Mouse (Mus musculus): Measurements from ENCODE around the gene Fam171a2. TPM values are rescaled to one million over a fixed set of nuclear protein-coding genes. Genes with fewer than 3 reads are reported as not detected.
"Not testable (repeated sequence)": the region's sequence is repeated elsewhere in the genome, so short reads cannot be mapped to it uniquely, and the experiment has no call there.

Fam171a2 gene
- polyA plus RNA-seq, 1 experiment from 2014 or later: 3.7 TPM

GRCm38 (mm10) chr11:102393719-102394420 lies 53.6 kb downstream of the Fam171a2 start:
- no peak for DNase-seq (ENCODE audit: low spot score)
- H3K9me3 ChIP-seq: no peaks in the 10 kb centered on the region
- 10% methylated on average over 17 of the region's 17 CpGs for WGBS
- H3K27ac ChIP-seq (replicated peaks): peak overlapping the region; percentile 76
- peaks cover 52% of the 10 kb centered on the region for H3K27me3 ChIP-seq (replicated peaks; ENCODE audit: low read depth, poor library complexity, severe bottlenecking)
- no peaks in the 10 kb centered on the region for H3K36me3 ChIP-seq (replicated peaks)
- peaks cover 48% of the 10 kb centered on the region for H3K4me1 ChIP-seq
- peak overlapping the region; percentile 66 for H3K4me3 ChIP-seq

GRCm38 (mm10) chr11:102393238-102393634 lies 54.2 kb downstream of the Fam171a2 start, which contains the start of gene Rundc3a:
Gene Rundc3a, plus strand, starts transcription at chr11:102393403.
- H3K9me3 ChIP-seq: no peaks in the 10 kb centered on the region
- peak within 1 kb of the TSS; percentile 66 for H3K4me3 ChIP-seq
- peak; percentile 96 for DNase-seq (ENCODE audit: low spot score)
- peaks cover 48% of the 10 kb centered on the region for H3K4me1 ChIP-seq
- peaks cover 46% of the 10 kb centered on the region for H3K27me3 ChIP-seq (replicated peaks; ENCODE audit: low read depth, poor library complexity, severe bottlenecking)
- under 1% methylated on average over 34 of the region's 34 CpGs for WGBS
- no peaks in the 10 kb centered on the region for H3K36me3 ChIP-seq (replicated peaks)
- peak within 1 kb of the TSS; percentile 76 for H3K27ac ChIP-seq (replicated peaks)

- H3K4me3 ChIP-seq: peak overlapping the region; percentile 66
- H3K36me3 ChIP-seq (replicated peaks): no peaks in the 10 kb centered on the region
- no peaks in the 10 kb centered on the region for H3K9me3 ChIP-seq
- no peak for DNase-seq (ENCODE audit: low spot score)
- H3K27me3 ChIP-seq (replicated peaks; ENCODE audit: low read depth, poor library complexity, severe bottlenecking): peaks cover 40% of the 10 kb centered on the region
- peak overlapping the region; percentile 76 for H3K27ac ChIP-seq (replicated peaks)
- peaks cover 45% of the 10 kb centered on the region for H3K4me1 ChIP-seq
- WGBS: 17% methylated on average over 15 of the region's 15 CpGs
These were observed 54.8 kb downstream of the Fam171a2 start for GRCm38 (mm10) chr11:102392441-102393237.

GRCm38 (mm10) chr11:102389436-102389835 lies 58.0 kb downstream of the Fam171a2 start:
- peaks cover 21% of the 10 kb centered on the region for H3K4me1 ChIP-seq
- not testable (repeated sequence) for H3K27me3 ChIP-seq (replicated peaks; ENCODE audit: low read depth, poor library complexity, severe bottlenecking); H3K4me3 ChIP-seq; DNase-seq (ENCODE audit: low spot score); H3K36me3 ChIP-seq (replicated peaks); H3K27ac ChIP-seq (replicated peaks); H3K9me3 ChIP-seq
- WGBS: 88% methylated on average over 4 of the region's 5 CpGs

Small RNA genes within 50 kb of the gene (microRNA-seq; reads per million reads assigned to microRNA genes)
- gene Mir6930: not detected

Other genes with a start within 250 kb of the Fam171a2 start
- 49.6 and 52.9 TPM in 2 replicates for gene Hdac5, start 217.5 kb downstream of the Fam171a2 start, polyA plus RNA-seq (2016; fragmentation: Nextera tagmentation; extraction: Ambion mirVana)
- 30.1 and 32.4 TPM in 2 replicates for gene BC030867, start 198.8 kb downstream of the Fam171a2 start, polyA plus RNA-seq (2016; fragmentation: Nextera tagmentation; extraction: Ambion mirVana)
- 0.09 and 0.10 TPM in 2 replicates for gene Asb16, start 178.9 kb downstream of the Fam171a2 start, polyA plus RNA-seq (2016; fragmentation: Nextera tagmentation; extraction: Ambion mirVana)
- 45.2 and 46.2 TPM in 2 replicates for gene Tmub2, start 162.8 kb downstream of the Fam171a2 start, polyA plus RNA-seq (2016; fragmentation: Nextera tagmentation; extraction: Ambion mirVana)
- 15.6 and 18.2 TPM in 2 replicates for gene Atxn7l3, start 151.1 kb downstream of the Fam171a2 start, polyA plus RNA-seq (2016; fragmentation: Nextera tagmentation; extraction: Ambion mirVana)
- gene Ubtf, start 127.9 kb downstream of the Fam171a2 start, polyA plus RNA-seq (2016; fragmentation: Nextera tagmentation; extraction: Ambion mirVana): 94.2 and 96.3 TPM in 2 replicates
- 29.7 and 33.8 TPM in 2 replicates for gene Slc4a1, start 81.5 kb downstream of the Fam171a2 start, polyA plus RNA-seq (2016; fragmentation: Nextera tagmentation; extraction: Ambion mirVana)
- gene Rundc3a, start 54.3 kb downstream of the Fam171a2 start, polyA plus RNA-seq (2016; fragmentation: Nextera tagmentation; extraction: Ambion mirVana): 10.0 and 11.9 TPM in 2 replicates
- gene Slc25a39, start 39.7 kb downstream of the Fam171a2 start, polyA plus RNA-seq (2016; fragmentation: Nextera tagmentation; extraction: Ambion mirVana): 229 and 241 TPM in 2 replicates
- 79.4 and 87.3 TPM in 2 replicates for gene Grn, start 17.4 kb downstream of the Fam171a2 start, polyA plus RNA-seq (2016; fragmentation: Nextera tagmentation; extraction: Ambion mirVana)
- 3.9 and 6.5 TPM in 2 replicates for gene Itga2b, start 22.4 kb upstream of the Fam171a2 start, polyA plus RNA-seq (2016; fragmentation: Nextera tagmentation; extraction: Ambion mirVana)
- gene Gpatch8, start 108.7 kb upstream of the Fam171a2 start, polyA plus RNA-seq (2016; fragmentation: Nextera tagmentation; extraction: Ambion mirVana): 74.6 and 76.7 TPM in 2 replicates
- gene Gm11627, start 131.8 kb upstream of the Fam171a2 start, polyA plus RNA-seq (2016; fragmentation: Nextera tagmentation; extraction: Ambion mirVana): 5.3 and 6.2 TPM in 2 replicates
- gene Fzd2, start 156.7 kb upstream of the Fam171a2 start, polyA plus RNA-seq (2016; fragmentation: Nextera tagmentation; extraction: Ambion mirVana): 45.8 and 49.0 TPM in 2 replicates
- 0.39 and 0.40 TPM in 2 replicates for gene Meioc, start 216.0 kb upstream of the Fam171a2 start, polyA plus RNA-seq (2016; fragmentation: Nextera tagmentation; extraction: Ambion mirVana)